Mouse (Mus musculus) MEL (cell line): ENCODE results near the gene Pex14. TPM values are rescaled to one million over a fixed set of nuclear protein-coding genes. Genes with fewer than 3 reads are reported as not detected.

Experiments used
- DNase-seq: peaks from one replicate; pipeline ENCODE4 v3.0.0; 2011; ENCODE audit warnings: low read depth, low spot score
- H3K27ac ChIP-seq: 2 replicates; pipeline ENCODE4 v1.5.1; 2012; ENCODE audit warnings: low read depth, mild to moderate bottlenecking, control low read depth, low read length, moderate library complexity; ENCODE audit not compliant: control insufficient read depth
- H3K27me3 ChIP-seq, 2 experiments: fragments of 150-350 bp in 1 of 2; sonication (generic) in 1 of 2; 2 replicates each; pipeline ENCODE4 v1.6.1; 2012; ENCODE audit warnings: low read length in 2 of 2, mild to moderate bottlenecking in 2 of 2, improper control_type of control experiment in 1 of 2, moderate library complexity in 1 of 2; ENCODE audit not compliant: insufficient read depth in 2 of 2, control insufficient read depth in 1 of 2
- H3K36me3 ChIP-seq, 2 experiments: 2 replicates each; pipeline ENCODE4 v1.6.1; 2012 to 2014; ENCODE audit warnings: low read length in 2 of 2, improper control_type of control experiment in 1 of 2, inconsistent platforms in 1 of 2, mild to moderate bottlenecking in 1 of 2; ENCODE audit not compliant: insufficient read depth in 2 of 2, control insufficient read depth in 1 of 2
- H3K4me1 ChIP-seq, 2 experiments: fragments of 150-350 bp in 1 of 2; sonication (generic) in 1 of 2; 2 replicates each; pipeline ENCODE4 v1.6.1; 2012; ENCODE audit warnings: low read length in 2 of 2, improper control_type of control experiment in 1 of 2, mild to moderate bottlenecking in 1 of 2; ENCODE audit not compliant: insufficient read depth in 2 of 2, control insufficient read depth in 1 of 2
- H3K4me3 ChIP-seq, 2 experiments: fragments of 150-350 bp in 1 of 2; sonication (generic) in 1 of 2; 2 replicates each; pipeline ENCODE4 v1.5.1; 2012; ENCODE audit warnings: low read depth in 2 of 2, low read length in 2 of 2, mild to moderate bottlenecking in 2 of 2, moderate library complexity in 2 of 2, control low read depth in 1 of 2, improper control_type of control experiment in 1 of 2; ENCODE audit not compliant: control insufficient read depth in 1 of 2, insufficient read depth in 1 of 2
- H3K79me2 ChIP-seq: 2 replicates; pipeline ENCODE4 v1.6.1; 2012; ENCODE audit warnings: mild to moderate bottlenecking, low read length, moderate library complexity; ENCODE audit not compliant: control insufficient read depth, poor library complexity, insufficient read depth
- H3K9ac ChIP-seq: 2 replicates; pipeline ENCODE4 v1.6.1; 2012; ENCODE audit warnings: low read depth, mild to moderate bottlenecking, control low read depth, low read length, moderate library complexity; ENCODE audit not compliant: control insufficient read depth, poor library complexity, severe bottlenecking
- H3K9me3 ChIP-seq: fragments of 150-350 bp; sonication (generic); replicated peaks from 2 replicates; pipeline ENCODE4 v1.6.1; 2012; ENCODE audit warnings: mild to moderate bottlenecking, low read length, improper control_type of control experiment, moderate library complexity; ENCODE audit not compliant: insufficient read depth
- CHD2 ChIP-seq: IDR thresholded peaks from 2 replicates; pipeline ENCODE4 v1.6.1; 2011; ENCODE audit warnings: low read length, improper control_type of control experiment
- E2F4 ChIP-seq: IDR thresholded peaks from 2 replicates; pipeline ENCODE4 v1.6.1; 2011; ENCODE audit warnings: low read depth, low read length, improper control_type of control experiment, borderline replicate concordance
- EP300 ChIP-seq, 2 experiments: IDR thresholded peaks; 2 replicates each; pipeline ENCODE4 v1.6.1; 2011; ENCODE audit warnings: improper control_type of control experiment in 2 of 2, low read length in 2 of 2, low read depth in 1 of 2, mild to moderate bottlenecking in 1 of 2
- ETS1 ChIP-seq: IDR thresholded peaks from 2 replicates; pipeline ENCODE4 v1.6.1; 2012; ENCODE audit warnings: low read depth, mild to moderate bottlenecking, inconsistent platforms, low read length, improper control_type of control experiment, moderate library complexity
- GABPA ChIP-seq: IDR thresholded peaks from 2 replicates; pipeline ENCODE4 v1.6.1; 2012; ENCODE audit warnings: low read depth, mild to moderate bottlenecking, inconsistent platforms, low read length, improper control_type of control experiment, moderate library complexity
- JUND ChIP-seq: IDR thresholded peaks from 2 replicates; pipeline ENCODE4 v1.6.1; 2011; ENCODE audit warnings: low read depth, mild to moderate bottlenecking, improper control_type of control experiment, low read length
- KAT2A ChIP-seq: conservative IDR thresholded peaks from 2 replicates; pipeline ENCODE4 v1.6.1; 2012; ENCODE audit warnings: low read depth, low read length, improper control_type of control experiment, inconsistent platforms
- MAFK ChIP-seq: IDR thresholded peaks from 2 replicates; pipeline ENCODE4 v1.6.1; 2011; ENCODE audit warnings: low read depth, mild to moderate bottlenecking, low read length, improper control_type of control experiment, borderline replicate concordance
- MEF2A ChIP-seq: IDR thresholded peaks from 2 replicates; pipeline ENCODE4 v1.6.1; 2014; ENCODE audit warnings: low read depth, mild to moderate bottlenecking, inconsistent platforms, low read length, improper control_type of control experiment; ENCODE audit not compliant: poor library complexity, insufficient replicate concordance, severe bottlenecking; ENCODE audit errors: extremely low read depth
- MYB ChIP-seq: IDR thresholded peaks from 2 replicates; pipeline ENCODE4 v1.6.1; 2011; ENCODE audit warnings: mild to moderate bottlenecking, low read depth, low read length, improper control_type of control experiment
- NELFE ChIP-seq: IDR thresholded peaks from 2 replicates; pipeline ENCODE4 v1.6.1; 2011; ENCODE audit warnings: low read depth, low read length, improper control_type of control experiment
- POLR2A ChIP-seq, 2 experiments: IDR thresholded peaks; 2 replicates each; pipeline ENCODE4 v1.6.1; 2011 to 2012; ENCODE audit warnings: low read length in 2 of 2, mild to moderate bottlenecking in 2 of 2, control low read depth in 1 of 2, improper control_type of control experiment in 1 of 2, low read depth in 1 of 2, moderate library complexity in 1 of 2; ENCODE audit not compliant: control insufficient read depth in 1 of 2, insufficient read depth in 1 of 2, poor library complexity in 1 of 2
- POLR2AphosphoS2 ChIP-seq: IDR thresholded peaks from 2 replicates; pipeline ENCODE4 v1.6.1; 2011; ENCODE audit warnings: low read length, improper control_type of control experiment
- POLR2AphosphoS5 ChIP-seq: IDR thresholded peaks from 2 replicates; pipeline ENCODE4 v1.6.1; 2012; ENCODE audit warnings: low read depth, borderline replicate concordance, mild to moderate bottlenecking, inconsistent platforms, low read length, moderate library complexity, mixed read lengths
- RAD21 ChIP-seq: IDR thresholded peaks from 2 replicates; pipeline ENCODE4 v1.6.1; 2011; ENCODE audit warnings: mild to moderate bottlenecking, low read depth, low read length, improper control_type of control experiment
- RCOR1 ChIP-seq: IDR thresholded peaks from 2 replicates; pipeline ENCODE4 v1.6.1; 2012; ENCODE audit warnings: low read depth, mild to moderate bottlenecking, inconsistent platforms, low read length, improper control_type of control experiment
- SMC3 ChIP-seq: IDR thresholded peaks from 2 replicates; pipeline ENCODE4 v1.6.1; 2011; ENCODE audit warnings: low read depth, low read length, improper control_type of control experiment
- TAL1 ChIP-seq: IDR thresholded peaks from 2 replicates; pipeline ENCODE4 v1.6.1; 2012; ENCODE audit warnings: mild to moderate bottlenecking, inconsistent platforms, low read length, moderate library complexity, mixed read lengths
- UBTF ChIP-seq: IDR thresholded peaks from 2 replicates; pipeline ENCODE4 v1.6.1; 2012; ENCODE audit warnings: low read depth, mild to moderate bottlenecking, inconsistent platforms, low read length, improper control_type of control experiment, moderate library complexity, borderline replicate concordance; ENCODE audit not compliant: insufficient read depth
- USF1 ChIP-seq: IDR thresholded peaks from 2 replicates; pipeline ENCODE4 v1.6.1; 2014; ENCODE audit warnings: low read depth, mild to moderate bottlenecking, inconsistent platforms, low read length, improper control_type of control experiment, moderate library complexity
- USF2 ChIP-seq, 2 experiments: IDR thresholded peaks; 2 replicates each; pipeline ENCODE4 v1.6.1; 2011 to 2012; ENCODE audit warnings: improper control_type of control experiment in 2 of 2, low read length in 2 of 2, borderline replicate concordance in 1 of 2, inconsistent platforms in 1 of 2, low read depth in 1 of 2, mild to moderate bottlenecking in 1 of 2; ENCODE audit not compliant: insufficient read depth in 1 of 2
- ZC3H11A ChIP-seq: IDR thresholded peaks from 2 replicates; pipeline ENCODE4 v1.6.1; 2012; ENCODE audit warnings: low read depth, mild to moderate bottlenecking, inconsistent platforms, low read length, improper control_type of control experiment
- ZNF384 ChIP-seq: IDR thresholded peaks from 2 replicates; pipeline ENCODE4 v1.6.1; 2012; ENCODE audit warnings: low read depth, mild to moderate bottlenecking, inconsistent platforms, low read length, improper control_type of control experiment
- polyA plus RNA-seq, 2 experiments: library from polyadenylated mRNA; stranded (reverse) in 1 of 2; unstranded in 1 of 2; fragments of >175 nt in 1 of 2; fragments of >200 nt in 1 of 2; gene quantifications; 2 replicates each; pipeline versions ENCODE4 v1.2.1 to v1.2.4; 2012; ENCODE audit warnings: low replicate concordance in 2 of 2, low read depth in 1 of 2; ENCODE audit not compliant: insufficient read length in 2 of 2, insufficient read depth in 1 of 2, missing spikeins in 1 of 2
- total RNA-seq: library from RNA; depleted of rRNA; stranded (reverse); fragments of 300-350 nt; gene quantifications from 2 replicates; pipeline ENCODE4 v1.2.3, GENCODE M21; 2012

The Pex14 gene
- total and polyA plus RNA-seq, 3 experiments: 38.3 to 49.2 TPM; not detected in 1

DNA sequence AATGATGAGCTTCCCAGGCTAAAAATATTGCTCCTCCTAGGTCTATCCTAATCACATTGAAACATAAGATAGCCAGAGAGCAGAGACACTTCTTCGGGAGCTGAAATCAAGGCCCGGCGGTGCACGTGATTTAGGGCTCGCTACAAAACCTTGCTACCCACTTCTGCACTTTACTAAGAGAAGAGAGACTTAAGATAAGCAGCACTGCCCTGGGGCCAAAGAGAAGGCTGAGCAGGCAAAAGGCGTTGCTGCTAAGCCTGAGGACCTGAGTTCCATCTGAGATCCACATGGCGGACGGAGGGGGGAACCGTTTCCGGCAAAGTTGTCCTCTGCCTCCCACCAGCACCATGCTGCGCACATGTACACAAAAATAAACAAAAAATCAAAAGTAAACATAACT, 1.1 kb downstream of the Pex14 start (continued):
- TF ChIP-seq ZC3H11A (no peak), KAT2A (no peak), MYB (no peak)

DNA sequence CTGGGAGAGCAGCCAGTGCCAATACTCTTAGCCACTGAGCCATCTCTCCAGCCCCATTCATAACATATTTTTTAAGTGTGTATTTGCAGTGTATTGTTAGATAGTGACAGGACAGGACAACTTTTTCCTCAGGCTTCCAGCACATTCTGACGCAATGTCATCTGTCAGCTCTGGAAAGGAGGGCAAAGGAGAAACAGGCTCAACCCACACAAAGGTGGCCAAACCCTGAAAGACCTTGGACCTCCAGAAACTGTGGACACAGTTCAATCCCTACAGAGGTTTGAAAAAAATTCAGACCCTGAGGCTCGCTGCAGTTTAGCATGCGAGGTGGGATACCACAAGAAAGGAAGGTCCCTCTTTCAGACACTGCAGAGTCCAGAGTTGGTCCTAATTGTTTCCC, 1.7 kb downstream of the Pex14 start:
- Histone ChIP-seq H3K9ac (peak overlapping the region; percentile 89), H3K36me3 (peaks cover 0 to 16% of the 10 kb centered on the region in 2 experiments; a peak in 3 of 4 replicates), H3K9me3 (no peaks in the 10 kb centered on the region), H3K27me3 (no peaks in the 10 kb centered on the region), H3K4me3 (peak overlapping the region; percentile 86 to 90; a peak in 3 of 4 replicates), H3K79me2 (peaks cover 24% of the 10 kb centered on the region), H3K27ac (no peak overlapping the region), H3K4me1 (peaks cover 3 to 18% of the 10 kb centered on the region in 2 experiments)
- no peak for TF ChIP-seq JUND
- no peak for TF ChIP-seq SMC3
- no peak for TF ChIP-seq ETS1
- no peak for TF ChIP-seq RCOR1
- no peak for TF ChIP-seq USF1
- TF ChIP-seq USF2 (IDR thresholded peaks at IDR 0.05; ENCODE audit: borderline replicate concordance in 1 of 2, insufficient read depth in 1 of 2, low read depth in 1 of 2, low read length in 2 of 2): no peak
- TF ChIP-seq EP300 (IDR thresholded peaks at IDR 0.05; ENCODE audit: low read depth in 1 of 2, low read length in 2 of 2): no peak
- TF ChIP-seq ZC3H11A: no peak
- no peak for TF ChIP-seq MAFK
- TF ChIP-seq E2F4: no peak
- no peak for TF ChIP-seq GABPA
- no peak for TF ChIP-seq POLR2AphosphoS2
- no peak for TF ChIP-seq MEF2A
- no peak for TF ChIP-seq TAL1
- DNase-seq: no peak

DNA sequence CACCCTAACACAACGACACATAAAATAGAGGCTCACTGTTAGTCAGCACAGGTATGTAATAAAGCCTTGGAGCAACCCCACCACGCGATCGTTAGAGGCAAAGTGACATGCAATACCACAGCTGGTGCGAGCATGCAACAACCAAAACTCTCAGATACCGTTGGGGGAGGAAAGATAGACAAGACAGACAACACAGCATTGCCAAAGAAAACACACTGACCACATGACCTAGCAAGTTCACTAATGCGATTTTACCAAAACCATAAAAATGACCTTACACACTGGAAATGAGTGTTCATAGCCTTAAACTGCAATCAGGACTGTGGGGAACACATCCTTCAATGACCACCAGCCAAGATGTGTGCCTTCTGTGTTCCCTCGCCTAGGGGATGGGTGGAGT, 8.3 kb downstream of the Pex14 start:
- H3K9ac ChIP-seq: no peak overlapping the region
- H3K9me3 ChIP-seq: no peaks in the 10 kb centered on the region
- no peak overlapping the region for H3K4me3 ChIP-seq
- H3K79me2 ChIP-seq: peaks cover 6% of the 10 kb centered on the region; the same call in 1 of the 2 replicates
- no peak overlapping the region for H3K27ac ChIP-seq
- H3K27me3 ChIP-seq: no peaks in the 10 kb centered on the region
- H3K4me1 ChIP-seq: 0 out of 4 replicates have a peak, but pooled peaks cover 0 to 3% of the 10 kb centered on the region in 2 experiments
- TF ChIP-seq MEF2A (no peak), NELFE (no peak), ETS1 (no peak), POLR2AphosphoS5 (no peak), JUND (no peak), RAD21 (no peak), ZNF384 (no peak), POLR2A (IDR thresholded peaks at IDR 0.05; ENCODE audit: control insufficient read depth in 1 of 2, insufficient read depth in 1 of 2, low read depth in 1 of 2, low read length in 2 of 2, poor library complexity in 1 of 2) (no peak), CHD2 (no peak), UBTF (no peak), RCOR1 (no peak), ZC3H11A (no peak)
- TF ChIP-seq, all 39 proteins: peak for 0
- no peaks in the 10 kb centered on the region; a peak in 1 of 4 replicates for H3K36me3 ChIP-seq
- no peak for DNase-seq
